Mouse (Mus musculus) hindlimb bud, embryonic 11.5 days (tissue): ENCODE measurements at regions not wholly inside any gene's neighbourhood (a gene's known extent, or its start where the extent isn't known, plus 50 kb on each side); places are given as distances from the start of the nearest gene placed in this dataset.

Source experiments
- DNase-seq: peaks from one replicate; pipeline ENCODE4 v3.0.0-alpha.2; 2012; ENCODE audit warnings: low read depth, low spot score; ENCODE audit errors: extremely low spot score

GRCm38 (mm10) chr4:55960063-55960462, 427.8 kb upstream of the Klf4 start:
- no peak for DNase-seq

GRCm38 (mm10) chr4:55953701-55954100, 421.4 kb upstream of the Klf4 start:
- DNase-seq = no peak

GRCm38 (mm10) chr4:55952220-55952619, 420.0 kb upstream of the Klf4 start:
- DNase-seq = no peak

- no peak for DNase-seq
These were observed 409.2 kb upstream of the Klf4 start for GRCm38 (mm10) chr4:55941423-55941822.

- DNase-seq = no peak
These were observed 406.1 kb upstream of the Klf4 start for GRCm38 (mm10) chr4:55938383-55938782.

- no peak for DNase-seq
These were observed 405.6 kb upstream of the Klf4 start for GRCm38 (mm10) chr4:55937833-55938232.

- no peak for DNase-seq
These were observed 397.0 kb upstream of the Klf4 start for GRCm38 (mm10) chr4:55929141-55929782.

GRCm38 (mm10) chr4:55928670-55929069, 396.4 kb upstream of the Klf4 start:
- no peak for DNase-seq

- DNase-seq = no peak
These were observed 395.9 kb upstream of the Klf4 start for GRCm38 (mm10) chr4:55928196-55928595.

GRCm38 (mm10) chr4:55927391-55927790, 395.1 kb upstream of the Klf4 start:
- DNase-seq = no peak

GRCm38 (mm10) chr4:55924974-55925373, 392.7 kb upstream of the Klf4 start:
- no peak for DNase-seq

GRCm38 (mm10) chr4:55921217-55921616, 389.0 kb upstream of the Klf4 start:
- no peak for DNase-seq

- no peak for DNase-seq
These were observed 362.0 kb upstream of the Klf4 start for GRCm38 (mm10) chr4:55894116-55894885.

GRCm38 (mm10) chr4:55891656-55892055, 359.4 kb upstream of the Klf4 start:
- no peak for DNase-seq

GRCm38 (mm10) chr4:55887581-55887980, 355.3 kb upstream of the Klf4 start:
- DNase-seq = no peak

GRCm38 (mm10) chr4:55882541-55882940, 350.3 kb upstream of the Klf4 start:
- DNase-seq = no peak

- DNase-seq = no peak
These were observed 343.0 kb upstream of the Klf4 start for GRCm38 (mm10) chr4:55875304-55875703.

- no peak for DNase-seq
These were observed 342.6 kb upstream of the Klf4 start for GRCm38 (mm10) chr4:55874875-55875274.

GRCm38 (mm10) chr4:55874276-55874675, 342.0 kb upstream of the Klf4 start:
- DNase-seq = no peak

GRCm38 (mm10) chr4:55860055-55860454, 327.8 kb upstream of the Klf4 start:
- DNase-seq = no peak

- DNase-seq = no peak
These were observed 327.0 kb upstream of the Klf4 start for GRCm38 (mm10) chr4:55859211-55859761.

GRCm38 (mm10) chr4:55851430-55851829, 319.2 kb upstream of the Klf4 start:
- DNase-seq = no peak
